Mouse (Mus musculus) MEL (cell line): Measurements from ENCODE around the gene Mchr1. TPM values are rescaled to one million over a fixed set of nuclear protein-coding genes. Genes with fewer than 3 reads are reported as not detected.
A peak's percentile ranks its signal among the peaks of the same experiment; 100 is the strongest.

Experiments used
- DNase-seq: peaks from one replicate; pipeline ENCODE4 v3.0.0; 2011; ENCODE audit warnings: low read depth, low spot score
- H3K27ac ChIP-seq: 2 replicates; pipeline ENCODE4 v1.5.1; 2012; ENCODE audit warnings: low read depth, mild to moderate bottlenecking, control low read depth, low read length, moderate library complexity; ENCODE audit not compliant: control insufficient read depth
- H3K27me3 ChIP-seq, 2 experiments: fragments of 150-350 bp in 1 of 2; sonication (generic) in 1 of 2; 2 replicates each; pipeline ENCODE4 v1.6.1; 2012; ENCODE audit warnings: low read length in 2 of 2, mild to moderate bottlenecking in 2 of 2, improper control_type of control experiment in 1 of 2, moderate library complexity in 1 of 2; ENCODE audit not compliant: insufficient read depth in 2 of 2, control insufficient read depth in 1 of 2
- H3K36me3 ChIP-seq, 2 experiments: 2 replicates each; pipeline ENCODE4 v1.6.1; 2012 to 2014; ENCODE audit warnings: low read length in 2 of 2, improper control_type of control experiment in 1 of 2, inconsistent platforms in 1 of 2, mild to moderate bottlenecking in 1 of 2; ENCODE audit not compliant: insufficient read depth in 2 of 2, control insufficient read depth in 1 of 2
- H3K4me1 ChIP-seq, 2 experiments: fragments of 150-350 bp in 1 of 2; sonication (generic) in 1 of 2; 2 replicates each; pipeline ENCODE4 v1.6.1; 2012; ENCODE audit warnings: low read length in 2 of 2, improper control_type of control experiment in 1 of 2, mild to moderate bottlenecking in 1 of 2; ENCODE audit not compliant: insufficient read depth in 2 of 2, control insufficient read depth in 1 of 2
- H3K4me3 ChIP-seq, 2 experiments: fragments of 150-350 bp in 1 of 2; sonication (generic) in 1 of 2; 2 replicates each; pipeline ENCODE4 v1.5.1; 2012; ENCODE audit warnings: low read depth in 2 of 2, low read length in 2 of 2, mild to moderate bottlenecking in 2 of 2, moderate library complexity in 2 of 2, control low read depth in 1 of 2, improper control_type of control experiment in 1 of 2; ENCODE audit not compliant: control insufficient read depth in 1 of 2, insufficient read depth in 1 of 2
- H3K79me2 ChIP-seq: 2 replicates; pipeline ENCODE4 v1.6.1; 2012; ENCODE audit warnings: mild to moderate bottlenecking, low read length, moderate library complexity; ENCODE audit not compliant: control insufficient read depth, poor library complexity, insufficient read depth
- H3K9ac ChIP-seq: 2 replicates; pipeline ENCODE4 v1.6.1; 2012; ENCODE audit warnings: low read depth, mild to moderate bottlenecking, control low read depth, low read length, moderate library complexity; ENCODE audit not compliant: control insufficient read depth, poor library complexity, severe bottlenecking
- H3K9me3 ChIP-seq: fragments of 150-350 bp; sonication (generic); replicated peaks from 2 replicates; pipeline ENCODE4 v1.6.1; 2012; ENCODE audit warnings: mild to moderate bottlenecking, low read length, improper control_type of control experiment, moderate library complexity; ENCODE audit not compliant: insufficient read depth
- CHD2 ChIP-seq: IDR thresholded peaks from 2 replicates; pipeline ENCODE4 v1.6.1; 2011; ENCODE audit warnings: low read length, improper control_type of control experiment
- ELF1 ChIP-seq: IDR thresholded peaks from 2 replicates; pipeline ENCODE4 v1.6.1; 2014; ENCODE audit warnings: low read depth, mild to moderate bottlenecking, inconsistent platforms, low read length, improper control_type of control experiment, moderate library complexity
- ETS1 ChIP-seq: IDR thresholded peaks from 2 replicates; pipeline ENCODE4 v1.6.1; 2012; ENCODE audit warnings: low read depth, mild to moderate bottlenecking, inconsistent platforms, low read length, improper control_type of control experiment, moderate library complexity
- GATA1 ChIP-seq: IDR thresholded peaks from 2 replicates; pipeline ENCODE4 v1.6.1; 2011; ENCODE audit warnings: low read depth, low read length, improper control_type of control experiment
- HCFC1 ChIP-seq: IDR thresholded peaks from 2 replicates; pipeline ENCODE4 v1.6.1; 2012; ENCODE audit warnings: low read depth, mild to moderate bottlenecking, inconsistent platforms, low read length, improper control_type of control experiment, moderate library complexity
- JUND ChIP-seq: IDR thresholded peaks from 2 replicates; pipeline ENCODE4 v1.6.1; 2011; ENCODE audit warnings: low read depth, mild to moderate bottlenecking, improper control_type of control experiment, low read length
- MAFK ChIP-seq: IDR thresholded peaks from 2 replicates; pipeline ENCODE4 v1.6.1; 2011; ENCODE audit warnings: low read depth, mild to moderate bottlenecking, low read length, improper control_type of control experiment, borderline replicate concordance
- MAZ ChIP-seq: IDR thresholded peaks from 2 replicates; pipeline ENCODE4 v1.6.1; 2012; ENCODE audit warnings: low read depth, mild to moderate bottlenecking, inconsistent platforms, low read length, improper control_type of control experiment
- MXI1 ChIP-seq: IDR thresholded peaks from 2 replicates; pipeline ENCODE4 v1.6.1; 2011; ENCODE audit warnings: mild to moderate bottlenecking, low read depth, low read length, improper control_type of control experiment
- MYB ChIP-seq: IDR thresholded peaks from 2 replicates; pipeline ENCODE4 v1.6.1; 2011; ENCODE audit warnings: mild to moderate bottlenecking, low read depth, low read length, improper control_type of control experiment
- MYC ChIP-seq: IDR thresholded peaks from 2 replicates; pipeline ENCODE4 v1.6.1; 2011; ENCODE audit warnings: low read depth, mild to moderate bottlenecking, low read length, improper control_type of control experiment, moderate library complexity
- NELFE ChIP-seq: IDR thresholded peaks from 2 replicates; pipeline ENCODE4 v1.6.1; 2011; ENCODE audit warnings: low read depth, low read length, improper control_type of control experiment
- NRF1 ChIP-seq: IDR thresholded peaks from 2 replicates; pipeline ENCODE4 v1.6.1; 2014; ENCODE audit warnings: low read depth, mild to moderate bottlenecking, inconsistent platforms, low read length, improper control_type of control experiment, moderate library complexity; ENCODE audit not compliant: poor library complexity, insufficient read depth, severe bottlenecking
- POLR2A ChIP-seq, 2 experiments: IDR thresholded peaks; 2 replicates each; pipeline ENCODE4 v1.6.1; 2011 to 2012; ENCODE audit warnings: low read length in 2 of 2, mild to moderate bottlenecking in 2 of 2, control low read depth in 1 of 2, improper control_type of control experiment in 1 of 2, low read depth in 1 of 2, moderate library complexity in 1 of 2; ENCODE audit not compliant: control insufficient read depth in 1 of 2, insufficient read depth in 1 of 2, poor library complexity in 1 of 2
- POLR2AphosphoS2 ChIP-seq: IDR thresholded peaks from 2 replicates; pipeline ENCODE4 v1.6.1; 2011; ENCODE audit warnings: low read length, improper control_type of control experiment
- RAD21 ChIP-seq: IDR thresholded peaks from 2 replicates; pipeline ENCODE4 v1.6.1; 2011; ENCODE audit warnings: mild to moderate bottlenecking, low read depth, low read length, improper control_type of control experiment
- SIN3A ChIP-seq: IDR thresholded peaks from 2 replicates; pipeline ENCODE4 v1.6.1; 2012; ENCODE audit warnings: low read length, improper control_type of control experiment, inconsistent platforms
- SMC3 ChIP-seq: IDR thresholded peaks from 2 replicates; pipeline ENCODE4 v1.6.1; 2011; ENCODE audit warnings: low read depth, low read length, improper control_type of control experiment
- TAL1 ChIP-seq: IDR thresholded peaks from 2 replicates; pipeline ENCODE4 v1.6.1; 2012; ENCODE audit warnings: mild to moderate bottlenecking, inconsistent platforms, low read length, moderate library complexity, mixed read lengths
- TBP ChIP-seq: IDR thresholded peaks from 2 replicates; pipeline ENCODE4 v1.8.0; 2011; ENCODE audit warnings: low read depth, low read length, improper control_type of control experiment
- TCF12 ChIP-seq: IDR thresholded peaks from 2 replicates; pipeline ENCODE4 v1.6.1; 2014; ENCODE audit warnings: low read depth, mild to moderate bottlenecking, inconsistent platforms, low read length, improper control_type of control experiment, moderate library complexity
- UBTF ChIP-seq: IDR thresholded peaks from 2 replicates; pipeline ENCODE4 v1.6.1; 2012; ENCODE audit warnings: low read depth, mild to moderate bottlenecking, inconsistent platforms, low read length, improper control_type of control experiment, moderate library complexity, borderline replicate concordance; ENCODE audit not compliant: insufficient read depth
- USF1 ChIP-seq: IDR thresholded peaks from 2 replicates; pipeline ENCODE4 v1.6.1; 2014; ENCODE audit warnings: low read depth, mild to moderate bottlenecking, inconsistent platforms, low read length, improper control_type of control experiment, moderate library complexity
- ZC3H11A ChIP-seq: IDR thresholded peaks from 2 replicates; pipeline ENCODE4 v1.6.1; 2012; ENCODE audit warnings: low read depth, mild to moderate bottlenecking, inconsistent platforms, low read length, improper control_type of control experiment
- ZNF384 ChIP-seq: IDR thresholded peaks from 2 replicates; pipeline ENCODE4 v1.6.1; 2012; ENCODE audit warnings: low read depth, mild to moderate bottlenecking, inconsistent platforms, low read length, improper control_type of control experiment
- polyA plus RNA-seq, 2 experiments: library from polyadenylated mRNA; stranded (reverse) in 1 of 2; unstranded in 1 of 2; fragments of >175 nt in 1 of 2; fragments of >200 nt in 1 of 2; gene quantifications; 2 replicates each; pipeline versions ENCODE4 v1.2.1 to v1.2.4; 2012; ENCODE audit warnings: low replicate concordance in 2 of 2, low read depth in 1 of 2; ENCODE audit not compliant: insufficient read length in 2 of 2, insufficient read depth in 1 of 2, missing spikeins in 1 of 2
- total RNA-seq: library from RNA; depleted of rRNA; stranded (reverse); fragments of 300-350 nt; gene quantifications from 2 replicates; pipeline ENCODE4 v1.2.3, GENCODE M21; 2012

Mchr1 gene
- total and polyA plus RNA-seq, 3 experiments = not detected

GRCm38 (mm10) chr15:81190011-81190629 lies 45.2 kb upstream of the Mchr1 start:
- H3K4me3 ChIP-seq = peak overlapping the region; percentile 68 to 73
- no peaks in the 10 kb centered on the region for H3K27me3 ChIP-seq
- no peaks in the 10 kb centered on the region for H3K9me3 ChIP-seq
- H3K36me3 ChIP-seq = peaks cover 0 to 4% of the 10 kb centered on the region in 2 experiments; a peak in 2 of 4 replicates
- H3K4me1 ChIP-seq = peaks cover 3 to 9% of the 10 kb centered on the region in 2 experiments; a peak in 2 of 4 replicates
- peak; percentile 40 for DNase-seq
- H3K27ac ChIP-seq = no peak overlapping the region
- H3K9ac ChIP-seq = peak overlapping the region; percentile 68
- TF ChIP-seq ETS1 (no peak), ZNF384 (no peak), NRF1 (no peak), JUND (no peak), POLR2AphosphoS2 (0 out of 2 replicates have a peak, but pooled peaks have one; percentile 12), GATA1 (no peak), TBP (no peak), POLR2A (IDR thresholded peaks at IDR 0.05; ENCODE audit: control insufficient read depth in 1 of 2, insufficient read depth in 1 of 2, low read depth in 1 of 2, low read length in 2 of 2, poor library complexity in 1 of 2) (peak in 1 of 2 experiments; percentile 51; a peak in 1 of 4 replicates), SMC3 (no peak), ELF1 (no peak)
- peaks cover 3% of the 10 kb centered on the region for H3K79me2 ChIP-seq

- Histone ChIP-seq H3K27me3 (no peaks in the 10 kb centered on the region), H3K79me2 (peaks cover 2% of the 10 kb centered on the region), H3K9ac (peak within 1 kb of the TSS; percentile 68), H3K4me3 (peak within 1 kb of the TSS; percentile 79 to 93), H3K27ac (peak within 1 kb of the TSS; percentile 61), H3K4me1 (peaks cover 3 to 11% of the 10 kb centered on the region in 2 experiments; a peak in 2 of 4 replicates), H3K9me3 (no peaks in the 10 kb centered on the region), H3K36me3 (peaks cover 0 to 4% of the 10 kb centered on the region in 2 experiments; a peak in 2 of 4 replicates)
- TF ChIP-seq RAD21 (no peak), CHD2 (peak; percentile 78), MAZ (peak; percentile 87), SIN3A (peak; percentile 63; the same call in 1 of the 2 replicates), TCF12 (no peak), ELF1 (peak; percentile 61), GATA1 (no peak), NELFE (peak; percentile 56; the same call in 1 of the 2 replicates), MAFK (no peak), POLR2AphosphoS2 (peak; percentile 47; the same call in 1 of the 2 replicates), MXI1 (peak; percentile 44; the same call in 1 of the 2 replicates), NRF1 (peak; percentile 72), MYB (0 out of 2 replicates have a peak, but pooled peaks have one; percentile 33), JUND (no peak), POLR2A (IDR thresholded peaks at IDR 0.05; ENCODE audit: control insufficient read depth in 1 of 2, insufficient read depth in 1 of 2, low read depth in 1 of 2, low read length in 2 of 2, poor library complexity in 1 of 2) (peak in 1 of 2 experiments; percentile 75; a peak in 1 of 4 replicates), USF1 (0 out of 2 replicates have a peak, but pooled peaks have one; percentile 17), ZC3H11A (no peak), TBP (0 out of 2 replicates have a peak, but pooled peaks have one; percentile 9), TAL1 (no peak), MYC (no peak), ETS1 (0 out of 2 replicates have a peak, but pooled peaks have one; percentile 18), UBTF (no peak), HCFC1 (peak; percentile 83)
- DNase-seq = peak; percentile 100
Measured at GRCm38 (mm10) chr15:81190630-81191178, 44.6 kb upstream of the Mchr1 start, which contains the start of gene Mrtfa. Gene Mrtfa, minus strand, starts transcription at chr15:81190757.
